Mouse (Mus musculus) kidney, postnatal 0 days (tissue): ENCODE measurements around the gene Catsper4. TPM values are rescaled to one million over a fixed set of nuclear protein-coding genes. Genes with fewer than 3 reads are reported as not detected.

Experiments
- ATAC-seq: fragments of 200-750 bp; cut with Nextera tagmentation; replicated peaks from 2 replicates; pipeline ENCODE4 v1.8.0; 2017; ENCODE audit warnings: low read depth, moderate number of reproducible peaks, moderate TSS enrichment, moderate library complexity; ENCODE audit not compliant: low FRiP score
- DNase-seq: peaks from one replicate; pipeline ENCODE4 v3.0.0-alpha.2; 2016; ENCODE audit warnings: low spot score
- H3K27ac ChIP-seq: fragments of 300-500 bp; sonication (generic); 2 replicates; pipeline ENCODE4 v1.5.1; 2014; ENCODE audit warnings: mild to moderate bottlenecking
- H3K27me3 ChIP-seq: fragments of 300-500 bp; sonication (generic); 2 replicates; pipeline ENCODE4 v1.6.1; 2014; ENCODE audit warnings: low read length, mixed read lengths; ENCODE audit not compliant: insufficient read depth
- H3K36me3 ChIP-seq: fragments of 300-500 bp; sonication (generic); 2 replicates; pipeline ENCODE4 v1.6.1; 2014; ENCODE audit warnings: low read length, mixed read lengths; ENCODE audit not compliant: insufficient read depth
- H3K4me1 ChIP-seq: fragments of 300-500 bp; sonication (generic); replicated peaks from 2 replicates; pipeline ENCODE4 v1.6.1; 2014; ENCODE audit warnings: antibody characterized with exemption, low read length, mixed read lengths; ENCODE audit not compliant: insufficient read depth
- H3K4me2 ChIP-seq: fragments of 300-500 bp; sonication (generic); 2 replicates; pipeline ENCODE4 v1.6.1; 2014; ENCODE audit warnings: mild to moderate bottlenecking, low read length, moderate library complexity, mixed read lengths
- H3K4me3 ChIP-seq: fragments of 300-500 bp; sonication (generic); replicated peaks from 2 replicates; pipeline ENCODE4 v1.5.1; 2014; ENCODE audit warnings: low read depth, low read length
- H3K9ac ChIP-seq: fragments of 300-500 bp; sonication (generic); 2 replicates; pipeline ENCODE4 v1.6.1; 2014; ENCODE audit warnings: low read depth, low read length
- H3K9me3 ChIP-seq: fragments of 300-500 bp; sonication (generic); replicated peaks from 2 replicates; pipeline ENCODE4 v1.6.1; 2016; ENCODE audit warnings: low read length, inconsistent platforms, mixed read lengths
- CTCF ChIP-seq: IDR thresholded peaks from 2 replicates; pipeline ENCODE4 v1.5.1; 2016; ENCODE audit warnings: antibody characterized with exemption, low read depth, mild to moderate bottlenecking, moderate library complexity
- WGBS: fragments of 180-500 bp; shearing (Covaris S2); extraction: QIAGEN DNeasy Blood & Tissue Kit; methylation state at CpG from one replicate; pipeline ENCODE4 v1.1.7; 2014; 5-methylcytosine and 5-hydroxymethylcytosine counted together
- polyA plus RNA-seq: library from polyadenylated mRNA; unstranded; fragments of >200 nt; fragmentation: Nextera tagmentation; extraction: Ambion mirVana; gene quantifications from 2 replicates; pipeline ENCODE4 v1.2.1, GENCODE M21; 2015

The Catsper4 gene
- polyA plus RNA-seq, 1 experiment from 2014 or later: 0.42 TPM

- DNase-seq: peak; percentile 56
- Histone ChIP-seq H3K27ac (peak overlapping the region; percentile 86), H3K27me3 (no peaks in the 10 kb centered on the region), H3K9me3 (no peaks in the 10 kb centered on the region), H3K4me2 (peak overlapping the region; percentile 15; the same call in 1 of the 2 replicates), H3K36me3 (no peaks in the 10 kb centered on the region), H3K9ac (no peak overlapping the region), H3K4me1 (0 out of 2 replicates have a peak, but pooled peaks cover 5% of the 10 kb centered on the region), H3K4me3 (no peak overlapping the region)
- ATAC-seq: peak; percentile 77
- TF ChIP-seq CTCF: no peak
- 41% methylated on average over 11 of the region's 11 CpGs for WGBS
These were observed 4.2 kb downstream of the Catsper4 start for GRCm38 (mm10) chr4:134222793-134223600.

GRCm38 (mm10) chr4:134206488-134207053 lies 20.6 kb downstream of the Catsper4 start:
- H3K4me3 ChIP-seq: no peak overlapping the region
- no peak overlapping the region for H3K9ac ChIP-seq
- H3K4me1 ChIP-seq: no peaks in the 10 kb centered on the region
- no peak overlapping the region for H3K4me2 ChIP-seq
- no peak for TF ChIP-seq CTCF
- peak; percentile 52 for DNase-seq
- H3K9me3 ChIP-seq: no peaks in the 10 kb centered on the region
- WGBS: 15% methylated on average over 6 of the region's 6 CpGs
- 0 out of 2 replicates have a peak, but pooled peaks have one; percentile 29 for ATAC-seq
- no peaks in the 10 kb centered on the region for H3K36me3 ChIP-seq
- no peak overlapping the region for H3K27ac ChIP-seq
- H3K27me3 ChIP-seq: no peaks in the 10 kb centered on the region

- DNase-seq: no peak
- Histone ChIP-seq H3K4me3 (no peak overlapping the region), H3K27me3 (no peaks in the 10 kb centered on the region), H3K27ac (no peak overlapping the region), H3K4me2 (no peak overlapping the region), H3K9ac (no peak overlapping the region), H3K9me3 (no peaks in the 10 kb centered on the region), H3K36me3 (no peaks in the 10 kb centered on the region), H3K4me1 (no peaks in the 10 kb centered on the region)
- 66% methylated on average over 17 of the region's 17 CpGs for WGBS
- ATAC-seq: no peak
- no peak for TF ChIP-seq CTCF
These were observed 23.8 kb downstream of the Catsper4 start for GRCm38 (mm10) chr4:134203340-134203896.

GRCm38 (mm10) chr4:134202904-134203303 lies 24.3 kb downstream of the Catsper4 start, which contains the start of gene Gm7534:
Gm7534 (minus strand) TSS chr4:134203004.
- H3K9me3 ChIP-seq: no peaks in the 10 kb centered on the region
- no peak within 1 kb of the TSS for H3K9ac ChIP-seq
- H3K4me2 ChIP-seq: no peak within 1 kb of the TSS
- no peak within 1 kb of the TSS for H3K27ac ChIP-seq
- 97% methylated on average over 4 of the region's 4 CpGs for WGBS
- no peak for ATAC-seq
- no peaks in the 10 kb centered on the region for H3K27me3 ChIP-seq
- H3K4me3 ChIP-seq: no peak within 1 kb of the TSS
- H3K4me1 ChIP-seq: no peaks in the 10 kb centered on the region
- no peaks in the 10 kb centered on the region for H3K36me3 ChIP-seq
- no peak for TF ChIP-seq CTCF
- DNase-seq: no peak

- H3K9ac ChIP-seq: no peak overlapping the region
- ATAC-seq (no peak), DNase-seq (no peak)
- no peaks in the 10 kb centered on the region for H3K4me1 ChIP-seq
- no peaks in the 10 kb centered on the region for H3K9me3 ChIP-seq
- no peak for TF ChIP-seq CTCF
- H3K4me3 ChIP-seq: no peak overlapping the region
- no peaks in the 10 kb centered on the region for H3K36me3 ChIP-seq
- no peaks in the 10 kb centered on the region for H3K27me3 ChIP-seq
- 80% methylated on average over 2 of the region's 2 CpGs for WGBS
- no peak overlapping the region for H3K4me2 ChIP-seq
- H3K27ac ChIP-seq: no peak overlapping the region
These were observed 27.8 kb downstream of the Catsper4 start for GRCm38 (mm10) chr4:134199371-134199770.

GRCm38 (mm10) chr4:134186268-134186667 lies 40.9 kb downstream of the Catsper4 start:
- WGBS: under 1% methylated on average over 22 of the region's 22 CpGs
- no peaks in the 10 kb centered on the region for H3K4me1 ChIP-seq
- no peaks in the 10 kb centered on the region for H3K9me3 ChIP-seq
- peak overlapping the region; percentile 51 for H3K4me3 ChIP-seq
- H3K9ac ChIP-seq: peak overlapping the region; percentile 56
- no peaks in the 10 kb centered on the region for H3K36me3 ChIP-seq
- peak overlapping the region; percentile 79; the same call in 1 of the 2 replicates for H3K27ac ChIP-seq
- TF ChIP-seq CTCF: no peak
- no peak for ATAC-seq
- H3K4me2 ChIP-seq: peak overlapping the region; percentile 65
- DNase-seq: no peak
- H3K27me3 ChIP-seq: no peaks in the 10 kb centered on the region
